Mouse (Mus musculus) mature B cell (primary cell): ENCODE measurements around the gene Cstf1.

Source experiments
- in situ Hi-C: fragments of 300-500 bp; cut with MboI; formaldehyde crosslinking; loops from 2 replicates; pipeline ENCODE4 v1.14.3; 2019

The Cstf1 gene

DNA sequence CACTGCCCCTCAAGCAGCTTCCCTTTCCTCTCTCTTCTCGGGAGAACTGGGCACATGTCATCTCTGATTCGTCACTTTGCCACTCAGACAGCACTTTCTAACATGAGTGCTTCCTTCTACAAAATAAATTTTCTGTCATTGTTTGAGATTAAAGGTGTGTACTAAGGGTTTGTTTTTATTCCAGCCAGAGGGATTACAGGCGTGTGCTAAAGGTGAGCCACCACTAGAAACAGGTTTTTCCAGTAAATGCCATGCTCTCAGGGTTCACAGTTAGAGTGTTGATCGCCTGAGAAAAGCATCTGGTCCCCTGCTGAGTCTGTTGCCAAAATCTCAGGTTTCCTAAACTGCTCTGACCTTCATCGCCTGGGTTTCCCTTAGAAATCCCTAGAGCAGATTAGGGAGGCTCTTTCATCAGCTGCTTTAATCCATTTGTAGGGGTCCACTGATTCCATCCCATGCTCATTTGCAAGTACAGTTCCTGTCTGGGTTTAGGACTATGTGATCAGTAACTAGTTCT, 6.6 kb downstream of the Cstf1 start:
- in situ Hi-C loops = loop anchor here (10.0 kb wide), 1 partner anchor 618 kb away; no protein-coding TSS in a partner anchor

- in situ Hi-C loops = loop anchor here (10.0 kb wide), 1 partner anchor 616 kb away; no protein-coding TSS in a partner anchor
These were observed 7.9 kb downstream of the Cstf1 start for GRCm38 (mm10) chr2:172378332-172378731.

DNA sequence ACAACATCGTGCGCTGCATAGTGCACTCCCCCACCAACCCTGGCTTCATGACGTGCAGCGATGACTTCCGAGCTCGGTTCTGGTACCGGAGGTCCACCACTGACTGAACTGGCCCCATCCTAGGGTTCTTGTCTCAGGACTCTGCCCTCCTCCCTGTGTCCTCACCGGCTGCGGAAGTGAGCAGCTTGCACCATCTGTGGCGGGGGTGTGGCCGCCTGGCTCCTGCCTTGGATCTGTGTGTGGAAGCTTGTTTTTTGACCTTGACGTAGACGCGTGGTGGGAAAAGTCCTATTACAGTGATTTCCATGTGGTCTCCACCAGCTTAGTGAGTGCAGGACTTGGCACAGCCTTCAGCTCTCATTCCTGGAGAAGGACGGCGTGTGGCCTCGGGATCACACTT, 10.0 kb downstream of the Cstf1 start:
- in situ Hi-C loops = loop anchor here (5.0 kb wide), 1 partner anchor 62 kb away; the partner anchor contains the start of gene Rtf2

GRCm38 (mm10) chr2:172381341-172381740, 10.9 kb downstream of the Cstf1 start:
- in situ Hi-C loops = loop anchor here (5.0 kb wide), 1 partner anchor 61 kb away; the partner anchor contains the start of gene Rtf2

- in situ Hi-C loops = loop anchor here (5.0 kb wide), 1 partner anchor 60 kb away; the partner anchor contains the start of gene Rtf2
These were observed 11.4 kb downstream of the Cstf1 start for GRCm38 (mm10) chr2:172381898-172382297.

GRCm38 (mm10) chr2:172384715-172385114, 14.2 kb downstream of the Cstf1 start:
- in situ Hi-C loops = loop anchor here (5.0 kb wide), 1 partner anchor 58 kb away; the partner anchor contains the start of gene Rtf2

DNA sequence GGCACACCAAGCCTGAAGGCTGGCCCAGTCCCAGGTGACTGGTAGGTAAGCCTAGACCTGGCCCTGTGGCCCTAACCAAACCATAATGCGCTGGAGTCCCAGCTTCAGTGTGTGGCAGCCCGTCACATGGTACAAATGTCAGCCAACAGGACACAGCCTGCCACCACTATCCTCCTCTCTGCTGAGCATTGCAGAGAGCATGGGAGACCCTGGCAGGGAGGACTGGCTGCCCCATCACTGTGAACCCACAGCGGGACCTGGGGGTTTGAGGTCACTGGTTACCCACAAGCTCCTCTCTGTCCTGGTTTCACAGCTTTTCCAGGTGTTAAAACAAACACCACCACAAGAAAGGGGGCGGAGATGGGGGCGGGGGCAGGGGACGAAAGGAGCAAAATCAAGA, 19.9 kb downstream of the Cstf1 start:
- in situ Hi-C loops = no loop called here

- in situ Hi-C loops = no loop called here
These were observed 21.6 kb downstream of the Cstf1 start for GRCm38 (mm10) chr2:172392041-172392521.

DNA sequence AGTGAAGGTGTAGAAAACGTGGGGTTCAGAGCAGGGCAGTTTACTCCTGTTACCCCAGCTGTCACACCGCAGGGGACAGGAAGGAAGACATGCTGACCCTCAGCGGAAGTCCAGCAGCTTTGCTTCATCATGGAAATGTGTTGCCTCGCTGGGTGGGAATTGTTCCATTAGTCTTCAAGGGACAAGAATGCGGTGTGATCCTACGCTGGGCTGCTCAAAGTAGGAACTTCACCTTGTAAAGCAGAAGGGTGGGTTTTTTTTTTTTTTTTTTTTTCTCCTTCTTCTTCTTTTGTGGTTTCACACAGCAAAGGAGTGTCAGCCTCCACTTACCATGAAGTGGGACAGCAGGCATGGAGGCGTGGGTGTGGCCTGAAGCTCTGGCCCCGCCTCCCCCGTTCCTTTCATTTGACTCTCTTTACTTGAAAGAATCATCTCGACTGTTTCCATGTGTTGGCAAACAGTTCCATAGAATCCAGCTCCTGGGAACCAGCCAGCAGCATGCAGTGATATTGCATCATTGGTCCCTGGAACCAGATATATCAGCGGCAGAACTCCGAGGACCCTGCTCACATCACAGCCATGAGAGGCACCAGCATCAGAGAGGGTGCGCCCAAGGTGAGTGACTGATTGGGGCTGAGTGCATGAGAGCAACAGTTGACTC, 23.0 kb downstream of the Cstf1 start, which contains the start of gene Cass4:
Cass4 (plus strand) TSS at position 404 of the 661 bp plus-strand sequence.
- in situ Hi-C loops = no loop called here

GRCm38 (mm10) chr2:172394052-172394392, 23.5 kb downstream of the Cstf1 start:
- in situ Hi-C loops = no loop called here

DNA sequence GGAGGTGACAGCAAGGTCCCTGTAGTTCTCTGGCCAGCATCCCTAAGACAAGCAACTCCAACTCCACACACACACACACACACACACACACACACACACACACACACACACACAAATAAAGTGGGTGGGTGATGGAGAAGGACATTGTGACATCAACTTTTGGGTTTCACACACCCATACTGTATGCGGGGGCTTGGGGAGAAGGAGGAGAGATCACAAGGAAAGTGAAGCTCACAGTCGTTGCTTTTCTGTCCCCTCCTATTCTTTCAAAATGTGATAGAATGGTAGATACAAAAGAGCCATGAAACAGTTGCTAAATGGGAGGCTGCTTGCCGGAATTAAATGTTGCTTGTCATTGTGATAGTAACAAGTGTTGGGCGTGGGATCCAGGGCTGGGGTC, 24.2 kb downstream of the Cstf1 start:
- in situ Hi-C loops = no loop called here

DNA sequence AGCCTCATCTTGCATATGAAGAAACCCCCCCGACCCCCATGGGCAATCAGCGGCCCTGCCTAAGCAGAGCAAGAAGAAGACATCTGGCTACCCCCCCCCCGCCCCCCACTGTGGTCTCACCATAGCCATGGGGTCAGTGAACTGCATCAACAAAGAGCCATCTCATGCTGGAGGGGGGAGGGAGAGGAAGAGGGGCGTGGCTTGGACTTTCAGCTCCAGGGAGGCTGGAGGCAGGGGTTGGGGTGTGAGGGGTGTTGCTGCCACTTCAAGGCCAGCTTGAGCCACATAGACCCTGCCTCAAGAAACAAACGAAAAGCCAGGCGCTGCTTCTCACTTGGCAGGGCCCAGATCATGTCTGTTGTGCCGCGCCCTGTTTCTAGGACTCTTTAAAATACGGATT, 25.5 kb downstream of the Cstf1 start:
- in situ Hi-C loops = no loop called here

DNA sequence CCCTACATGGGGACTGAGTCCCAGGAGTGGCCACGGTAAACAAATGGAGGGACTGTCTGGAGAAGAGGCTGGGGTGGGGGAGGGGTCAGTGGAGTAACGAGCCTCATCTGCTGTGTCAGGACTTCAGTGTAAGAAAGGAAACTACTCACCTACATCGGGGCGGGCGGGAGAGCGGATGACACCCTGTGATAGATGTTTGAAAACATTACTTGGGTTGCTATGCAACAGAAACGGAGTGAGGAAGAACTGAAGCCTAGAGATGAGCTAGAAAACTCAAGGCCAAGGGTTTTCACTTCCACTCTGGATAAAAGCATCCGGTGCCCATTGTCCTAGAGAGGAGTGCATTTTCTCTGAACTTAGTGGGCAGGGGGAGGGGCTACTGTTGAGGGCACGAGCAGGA, 29.4 kb downstream of the Cstf1 start:
- in situ Hi-C loops = loop anchor here (5.0 kb wide), 1 partner anchor 37 kb away; no protein-coding TSS in a partner anchor

DNA sequence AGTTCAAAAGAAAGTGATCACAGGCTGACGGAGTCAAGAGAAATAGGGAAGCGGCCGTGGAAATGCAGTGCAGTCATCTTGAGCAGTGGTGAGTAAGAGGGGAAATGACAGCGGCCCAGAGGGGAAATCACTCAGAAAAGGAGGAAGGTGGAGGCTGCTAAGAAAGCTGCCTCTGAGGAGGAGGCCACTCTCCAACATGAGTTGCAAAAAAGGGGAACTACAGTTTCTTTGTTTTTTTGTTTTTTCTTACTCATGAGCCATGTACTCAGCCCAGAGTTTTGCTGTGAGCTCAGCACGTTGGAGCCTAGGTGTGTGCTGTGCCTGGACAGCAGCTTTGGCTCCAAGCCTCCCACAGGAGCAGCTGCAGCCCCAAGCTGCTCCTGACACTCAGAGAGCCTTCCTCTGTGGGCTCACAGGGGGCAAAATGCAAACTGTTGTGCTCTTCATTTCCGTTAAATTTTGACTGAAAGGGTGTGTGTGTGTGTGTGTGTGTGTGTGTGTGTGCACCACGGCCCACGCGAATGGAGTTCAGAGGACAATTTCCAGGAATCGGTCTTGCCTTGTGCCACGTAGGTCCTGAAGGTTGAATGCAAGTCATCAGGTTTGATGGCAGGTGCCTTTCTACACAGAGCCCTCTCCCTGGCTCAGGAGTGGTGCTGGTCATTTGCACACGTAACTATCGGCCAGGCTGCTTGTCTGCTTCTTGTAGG, 30.8 kb downstream of the Cstf1 start:
- in situ Hi-C loops = loop anchor here (5.0 kb wide), 1 partner anchor 36 kb away; no protein-coding TSS in a partner anchor

GRCm38 (mm10) chr2:172404239-172404638, 33.8 kb downstream of the Cstf1 start:
- in situ Hi-C loops = loop anchor here (5.0 kb wide), 1 partner anchor 33 kb away; no protein-coding TSS in a partner anchor

DNA sequence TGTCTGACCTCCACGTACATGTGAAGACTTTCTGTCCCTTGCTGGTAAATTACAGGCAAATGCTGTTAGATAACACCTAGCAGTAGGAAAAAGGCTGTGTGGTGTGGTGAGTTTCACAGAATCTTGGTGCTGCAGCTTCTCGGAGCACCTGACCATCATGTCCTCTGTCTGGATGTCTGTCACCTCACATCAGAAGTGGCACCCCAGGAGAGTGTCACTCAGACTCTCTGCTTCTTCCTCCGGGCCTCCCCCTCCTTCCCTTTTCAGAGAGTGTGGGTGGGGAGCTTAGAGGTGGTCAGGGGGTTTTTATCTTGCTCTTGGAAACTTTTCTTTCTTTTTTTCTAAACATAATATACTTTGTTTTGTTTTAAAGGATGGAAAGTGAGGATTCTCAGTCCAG, 34.5 kb downstream of the Cstf1 start:
- in situ Hi-C loops = no loop called here

GRCm38 (mm10) chr2:172406173-172406572, 35.7 kb downstream of the Cstf1 start:
- in situ Hi-C loops = no loop called here

DNA sequence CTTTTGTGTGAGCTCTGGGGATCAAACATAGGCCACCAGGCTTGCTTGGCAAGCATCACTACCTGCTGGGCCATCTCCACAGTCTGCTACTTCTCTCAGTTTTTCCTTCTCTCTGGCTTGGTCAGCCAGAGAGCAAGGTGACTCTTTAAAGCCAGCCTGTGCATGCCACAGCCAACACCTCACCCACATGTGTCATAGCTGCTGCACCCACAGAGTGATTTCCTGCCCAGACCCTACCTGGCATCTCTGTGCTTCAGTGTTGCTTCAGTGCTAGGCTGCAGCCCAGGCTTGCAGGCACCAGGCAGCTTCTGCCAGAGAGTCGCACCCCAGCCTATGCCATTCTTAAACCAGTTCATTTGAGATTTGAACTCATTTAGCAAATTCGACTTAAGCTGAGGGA, 37.0 kb downstream of the Cstf1 start:
- in situ Hi-C loops = no loop called here

- in situ Hi-C loops = no loop called here
These were observed 40.2 kb downstream of the Cstf1 start for GRCm38 (mm10) chr2:172410686-172411085.

DNA sequence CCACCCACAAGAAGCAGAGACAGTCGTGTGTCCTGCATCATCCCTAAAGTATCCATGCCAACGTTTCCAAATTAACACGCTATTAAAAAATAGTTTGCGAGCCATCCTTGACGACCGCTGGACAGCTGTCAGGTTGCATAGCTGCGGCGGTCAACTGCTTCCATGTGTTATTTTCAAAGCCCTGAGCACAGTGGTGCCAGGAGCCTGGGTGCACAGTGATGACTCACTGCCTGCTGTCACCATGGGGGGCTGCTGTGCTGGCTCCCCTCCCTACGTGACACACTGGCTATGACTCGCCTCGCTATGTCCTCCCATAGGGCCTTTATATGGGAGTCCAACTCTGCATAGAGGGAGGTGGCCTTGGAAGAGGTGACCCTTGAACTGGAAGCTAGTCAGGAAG, 40.6 kb downstream of the Cstf1 start:
- in situ Hi-C loops = no loop called here

DNA sequence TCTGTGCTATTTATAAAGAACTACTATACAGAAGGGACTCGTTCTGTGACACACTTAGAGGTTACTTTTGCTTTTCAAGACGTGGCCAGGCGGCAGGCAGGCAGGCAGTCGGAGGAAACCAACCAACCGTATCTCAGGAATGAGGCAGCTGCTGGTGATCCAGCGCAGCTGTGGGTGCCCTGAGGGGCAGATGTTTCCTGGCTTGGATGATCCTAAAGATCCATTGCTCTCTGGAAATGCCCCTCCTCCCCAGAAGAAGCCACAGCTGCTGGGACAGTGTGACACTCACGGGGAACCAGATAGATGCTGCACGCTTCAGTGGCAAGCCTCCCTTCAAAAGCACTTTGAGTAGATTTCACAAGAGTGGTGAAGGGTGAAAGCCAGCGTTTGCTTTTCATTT, 42.0 kb downstream of the Cstf1 start:
- in situ Hi-C loops = no loop called here

- in situ Hi-C loops = no loop called here
These were observed 42.8 kb downstream of the Cstf1 start for GRCm38 (mm10) chr2:172413273-172413672.

GRCm38 (mm10) chr2:172413894-172414293, 43.4 kb downstream of the Cstf1 start:
- in situ Hi-C loops = no loop called here
